Mouse (Mus musculus): ENCODE data around the gene Gucy2c. TPM values are rescaled to one million over a fixed set of nuclear protein-coding genes. Genes with fewer than 3 reads are reported as not detected.

Gucy2c gene
- polyA plus RNA-seq, 1 experiment from 2014 or later = 0.40 TPM

- WGBS = 84% methylated on average over 1 of the region's 1 CpGs
- Histone ChIP-seq H3K9me3 (ENCODE audit: control insufficient read depth, low read length) (no peaks in the 10 kb centered on the region), H3K4me1 (ENCODE audit: control insufficient read depth, insufficient read depth, low read length) (no peaks in the 10 kb centered on the region), H3K4me3 (ENCODE audit: low read depth, low read length) (no peak overlapping the region), H3K9ac (ENCODE audit: low read length) (no peak overlapping the region), H3K4me2 (ENCODE audit: low read depth) (no peak overlapping the region), H3K27ac (ENCODE audit: low read depth, low read length) (no peak overlapping the region), H3K27me3 (ENCODE audit: control insufficient read depth, insufficient read depth, low read length) (no peaks in the 10 kb centered on the region), H3K36me3 (ENCODE audit: control insufficient read depth, insufficient read depth, low read length) (no peaks in the 10 kb centered on the region)
- DNase-seq (ENCODE audit: low spot score) = no peak
- no peak for ATAC-seq (ENCODE audit: insufficient read depth, low FRiP score, low TSS enrichment)
Measured at GRCm38 (mm10) chr6:136776392-136776791, 5.2 kb downstream of the Gucy2c start.

- Histone ChIP-seq H3K9me3 (ENCODE audit: control insufficient read depth, low read length) (no peaks in the 10 kb centered on the region), H3K9ac (ENCODE audit: low read length) (no peak overlapping the region), H3K36me3 (ENCODE audit: control insufficient read depth, insufficient read depth, low read length) (no peaks in the 10 kb centered on the region), H3K27me3 (ENCODE audit: control insufficient read depth, insufficient read depth, low read length) (no peaks in the 10 kb centered on the region), H3K4me2 (ENCODE audit: low read depth) (no peak overlapping the region), H3K4me3 (ENCODE audit: low read depth, low read length) (no peak overlapping the region), H3K4me1 (ENCODE audit: control insufficient read depth, insufficient read depth, low read length) (no peaks in the 10 kb centered on the region), H3K27ac (ENCODE audit: low read depth, low read length) (no peak overlapping the region)
- WGBS = 84% methylated on average over 7 of the region's 7 CpGs
- DNase-seq (ENCODE audit: low spot score) = no peak
- ATAC-seq (ENCODE audit: insufficient read depth, low FRiP score, low TSS enrichment) = no peak
Measured at GRCm38 (mm10) chr6:136769859-136770258, 11.7 kb downstream of the Gucy2c start.

- ATAC-seq (ENCODE audit: insufficient read depth, low FRiP score, low TSS enrichment) (no peak), DNase-seq (ENCODE audit: low spot score) (no peak)
- Histone ChIP-seq H3K36me3 (ENCODE audit: control insufficient read depth, insufficient read depth, low read length) (no peaks in the 10 kb centered on the region), H3K4me2 (ENCODE audit: low read depth) (no peak overlapping the region), H3K9ac (ENCODE audit: low read length) (no peak overlapping the region), H3K4me1 (ENCODE audit: control insufficient read depth, insufficient read depth, low read length) (no peaks in the 10 kb centered on the region), H3K4me3 (ENCODE audit: low read depth, low read length) (no peak overlapping the region), H3K9me3 (ENCODE audit: control insufficient read depth, low read length) (no peaks in the 10 kb centered on the region), H3K27ac (ENCODE audit: low read depth, low read length) (no peak overlapping the region), H3K27me3 (ENCODE audit: control insufficient read depth, insufficient read depth, low read length) (no peaks in the 10 kb centered on the region)
- 92% methylated on average over 8 of the region's 8 CpGs for WGBS
Measured at GRCm38 (mm10) chr6:136769143-136769542, 12.4 kb downstream of the Gucy2c start.

GRCm38 (mm10) chr6:136763912-136764311 lies 17.7 kb downstream of the Gucy2c start:
- Histone ChIP-seq H3K9me3 (ENCODE audit: control insufficient read depth, low read length) (no peaks in the 10 kb centered on the region), H3K36me3 (ENCODE audit: control insufficient read depth, insufficient read depth, low read length) (no peaks in the 10 kb centered on the region), H3K4me3 (ENCODE audit: low read depth, low read length) (no peak overlapping the region), H3K4me2 (ENCODE audit: low read depth) (no peak overlapping the region), H3K27ac (ENCODE audit: low read depth, low read length) (no peak overlapping the region), H3K4me1 (ENCODE audit: control insufficient read depth, insufficient read depth, low read length) (no peaks in the 10 kb centered on the region), H3K27me3 (ENCODE audit: control insufficient read depth, insufficient read depth, low read length) (no peaks in the 10 kb centered on the region), H3K9ac (ENCODE audit: low read length) (no peak overlapping the region)
- 93% methylated on average over 1 of the region's 1 CpGs for WGBS
- ATAC-seq (ENCODE audit: insufficient read depth, low FRiP score, low TSS enrichment) = no peak
- no peak for DNase-seq (ENCODE audit: low spot score)

- Histone ChIP-seq H3K4me2 (ENCODE audit: low read depth) (no peak overlapping the region), H3K36me3 (ENCODE audit: control insufficient read depth, insufficient read depth, low read length) (no peaks in the 10 kb centered on the region), H3K27ac (ENCODE audit: low read depth, low read length) (no peak overlapping the region), H3K4me1 (ENCODE audit: control insufficient read depth, insufficient read depth, low read length) (no peaks in the 10 kb centered on the region), H3K4me3 (ENCODE audit: low read depth, low read length) (no peak overlapping the region), H3K9ac (ENCODE audit: low read length) (no peak overlapping the region), H3K9me3 (ENCODE audit: control insufficient read depth, low read length) (no peaks in the 10 kb centered on the region), H3K27me3 (ENCODE audit: control insufficient read depth, insufficient read depth, low read length) (no peaks in the 10 kb centered on the region)
- WGBS = 86% methylated on average over 11 of the region's 11 CpGs
- ATAC-seq (ENCODE audit: insufficient read depth, low FRiP score, low TSS enrichment) (no peak), DNase-seq (ENCODE audit: low spot score) (no peak)
Measured at GRCm38 (mm10) chr6:136750567-136750966, 31.0 kb downstream of the Gucy2c start.

GRCm38 (mm10) chr6:136745586-136745985 lies 36.0 kb downstream of the Gucy2c start:
- no peak overlapping the region for H3K9ac ChIP-seq (ENCODE audit: low read length)
- H3K4me3 ChIP-seq (ENCODE audit: low read depth, low read length) = no peak overlapping the region
- H3K4me1 ChIP-seq (ENCODE audit: control insufficient read depth, insufficient read depth, low read length) = no peaks in the 10 kb centered on the region
- H3K4me2 ChIP-seq (ENCODE audit: low read depth) = no peak overlapping the region
- 89% methylated on average over 5 of the region's 5 CpGs for WGBS
- H3K36me3 ChIP-seq (ENCODE audit: control insufficient read depth, insufficient read depth, low read length) = no peaks in the 10 kb centered on the region
- no peak overlapping the region for H3K27ac ChIP-seq (ENCODE audit: low read depth, low read length)
- DNase-seq (ENCODE audit: low spot score) (no peak), ATAC-seq (ENCODE audit: insufficient read depth, low FRiP score, low TSS enrichment) (no peak)
- H3K27me3 ChIP-seq (ENCODE audit: control insufficient read depth, insufficient read depth, low read length) = no peaks in the 10 kb centered on the region
- H3K9me3 ChIP-seq (ENCODE audit: control insufficient read depth, low read length) = no peaks in the 10 kb centered on the region

- Histone ChIP-seq H3K4me2 (ENCODE audit: low read depth) (no peak overlapping the region), H3K4me3 (ENCODE audit: low read depth, low read length) (no peak overlapping the region), H3K27me3 (ENCODE audit: control insufficient read depth, insufficient read depth, low read length) (no peaks in the 10 kb centered on the region), H3K9me3 (ENCODE audit: control insufficient read depth, low read length) (no peaks in the 10 kb centered on the region), H3K4me1 (ENCODE audit: control insufficient read depth, insufficient read depth, low read length) (no peaks in the 10 kb centered on the region), H3K36me3 (ENCODE audit: control insufficient read depth, insufficient read depth, low read length) (no peaks in the 10 kb centered on the region), H3K9ac (ENCODE audit: low read length) (no peak overlapping the region), H3K27ac (ENCODE audit: low read depth, low read length) (no peak overlapping the region)
- WGBS = 84% methylated on average over 7 of the region's 7 CpGs
- DNase-seq (ENCODE audit: low spot score) = no peak
- no peak for ATAC-seq (ENCODE audit: insufficient read depth, low FRiP score, low TSS enrichment)
Measured at GRCm38 (mm10) chr6:136743729-136744128, 37.8 kb downstream of the Gucy2c start.

- no peaks in the 10 kb centered on the region for H3K4me1 ChIP-seq (ENCODE audit: control insufficient read depth, insufficient read depth, low read length)
- DNase-seq (ENCODE audit: low spot score) (peak; percentile 86), ATAC-seq (ENCODE audit: insufficient read depth, low FRiP score, low TSS enrichment) (peak; percentile 84)
- H3K4me3 ChIP-seq (ENCODE audit: low read depth, low read length) = no peak overlapping the region
- H3K4me2 ChIP-seq (ENCODE audit: low read depth) = no peak overlapping the region
- H3K27me3 ChIP-seq (ENCODE audit: control insufficient read depth, insufficient read depth, low read length) = no peaks in the 10 kb centered on the region
- no peak overlapping the region for H3K9ac ChIP-seq (ENCODE audit: low read length)
- no peaks in the 10 kb centered on the region for H3K36me3 ChIP-seq (ENCODE audit: control insufficient read depth, insufficient read depth, low read length)
- H3K9me3 ChIP-seq (ENCODE audit: control insufficient read depth, low read length) = no peaks in the 10 kb centered on the region
- H3K27ac ChIP-seq (ENCODE audit: low read depth, low read length) = no peak overlapping the region
- WGBS = 51% methylated on average over 10 of the region's 10 CpGs
Measured at GRCm38 (mm10) chr6:136742352-136743118, 39.0 kb downstream of the Gucy2c start.

- 89% methylated on average over 10 of the region's 10 CpGs for WGBS
- no peaks in the 10 kb centered on the region for H3K9me3 ChIP-seq (ENCODE audit: control insufficient read depth, low read length)
- H3K9ac ChIP-seq (ENCODE audit: low read length) = no peak overlapping the region
- H3K4me2 ChIP-seq (ENCODE audit: low read depth) = no peak overlapping the region
- DNase-seq (ENCODE audit: low spot score) = no peak
- no peak overlapping the region for H3K27ac ChIP-seq (ENCODE audit: low read depth, low read length)
- H3K4me1 ChIP-seq (ENCODE audit: control insufficient read depth, insufficient read depth, low read length) = no peaks in the 10 kb centered on the region
- H3K36me3 ChIP-seq (ENCODE audit: control insufficient read depth, insufficient read depth, low read length) = no peaks in the 10 kb centered on the region
- H3K27me3 ChIP-seq (ENCODE audit: control insufficient read depth, insufficient read depth, low read length) = no peaks in the 10 kb centered on the region
- no peak overlapping the region for H3K4me3 ChIP-seq (ENCODE audit: low read depth, low read length)
- no peak for ATAC-seq (ENCODE audit: insufficient read depth, low FRiP score, low TSS enrichment)
Measured at GRCm38 (mm10) chr6:136741281-136741680, 40.3 kb downstream of the Gucy2c start.
